Mouse (Mus musculus) neural tube, embryonic 12.5 days (tissue): ENCODE data around the gene Vmn2r68. TPM values are rescaled to one million over a fixed set of nuclear protein-coding genes. Genes with fewer than 3 reads are reported as not detected.

Experiments used
- ATAC-seq: fragments of 200-750 bp; cut with Nextera tagmentation; 2 replicates; pipeline ENCODE4 v1.8.0; 2017; ENCODE audit warnings: low read depth, mild to moderate bottlenecking, moderate TSS enrichment, moderate library complexity; ENCODE audit not compliant: low FRiP score
- H3K27ac ChIP-seq: fragments of 300-500 bp; sonication (generic); 2 replicates; pipeline ENCODE4 v1.5.1; 2016
- H3K27me3 ChIP-seq: fragments of 300-500 bp; sonication (generic); replicated peaks from 2 replicates; pipeline ENCODE4 v1.6.1; 2016; ENCODE audit warnings: mild to moderate bottlenecking
- H3K36me3 ChIP-seq: fragments of 300-500 bp; sonication (generic); 2 replicates; pipeline ENCODE4 v1.6.1; 2016; ENCODE audit warnings: mild to moderate bottlenecking
- H3K4me1 ChIP-seq: fragments of 300-500 bp; sonication (generic); 2 replicates; pipeline ENCODE4 v1.6.1; 2016
- H3K4me2 ChIP-seq: fragments of 300-500 bp; sonication (generic); replicated peaks from 2 replicates; pipeline ENCODE4 v1.6.1; 2016; ENCODE audit warnings: mild to moderate bottlenecking
- H3K4me3 ChIP-seq: fragments of 300-500 bp; sonication (generic); 2 replicates; pipeline ENCODE4 v1.5.1; 2016
- H3K9ac ChIP-seq: fragments of 300-500 bp; sonication (generic); 2 replicates; pipeline ENCODE4 v1.6.1; 2016; ENCODE audit warnings: mild to moderate bottlenecking
- H3K9me3 ChIP-seq: fragments of 300-500 bp; sonication (generic); 2 replicates; pipeline ENCODE4 v1.6.1; 2016; ENCODE audit warnings: mild to moderate bottlenecking
- polyA plus RNA-seq: library from polyadenylated mRNA; unstranded; fragments of >200 nt; fragmentation: Nextera tagmentation; extraction: Ambion mirVana; gene quantifications from 2 replicates; pipeline ENCODE4 v1.2.1, GENCODE M21; 2016

The Vmn2r68 gene
- not detected in 2 replicates for polyA plus RNA-seq

DNA sequence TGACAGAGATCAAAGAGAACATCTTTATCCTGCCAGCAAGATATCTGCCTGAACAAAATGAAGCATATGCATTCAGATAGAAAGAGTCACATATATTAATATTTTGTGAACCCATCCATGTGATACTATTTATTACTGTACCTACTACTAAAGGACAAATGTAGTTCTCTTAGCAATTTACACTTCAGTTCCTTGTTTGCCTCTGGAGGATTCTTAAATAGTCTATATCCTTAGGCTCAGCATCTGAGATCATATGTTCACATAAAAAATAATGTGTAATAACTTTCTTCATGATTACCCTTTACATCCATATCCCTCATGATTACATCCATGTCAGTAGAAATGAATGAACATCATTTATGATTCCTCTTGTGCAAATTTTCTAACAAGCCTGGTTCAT lies at the start of gene Vmn2r68:
Vmn2r68 (minus strand) TSS at position 101 of the 400 bp plus-strand sequence.
- ATAC-seq = no peak
- H3K27ac ChIP-seq = no peak within 1 kb of the TSS

More for the DNA sequence above, at the start of gene Vmn2r68:
- no peaks in the 10 kb centered on the region for H3K4me1 ChIP-seq
- H3K4me3 ChIP-seq = no peak within 1 kb of the TSS
- no peak within 1 kb of the TSS for H3K4me2 ChIP-seq
- H3K36me3 ChIP-seq = no peaks in the 10 kb centered on the region
- H3K9me3 ChIP-seq = no peaks in the 10 kb centered on the region
- H3K27me3 ChIP-seq = no peaks in the 10 kb centered on the region
- no peak within 1 kb of the TSS for H3K9ac ChIP-seq

Other genes starting within 250 kb of the Vmn2r68 start
- not detected in 2 replicates for gene Vmn2r66, start 225.5 kb downstream of the Vmn2r68 start, polyA plus RNA-seq
- gene Vmn2r67, start 81.8 kb downstream of the Vmn2r68 start, polyA plus RNA-seq = not detected in 2 replicates
- not detected in 2 replicates for gene Vmn2r69, start 178.1 kb upstream of the Vmn2r68 start, polyA plus RNA-seq